Mouse (Mus musculus): Measurements from ENCODE around the gene Barx1.

Gene Barx1

GRCm38 (mm10) chr13:48660221-48660734 is 2.5 kb upstream of the Barx1 start:
- DNase-seq (ENCODE audit: low spot score) = no peak

GRCm38 (mm10) chr13:48660741-48661140 is 2.1 kb upstream of the Barx1 start:
- no peak for DNase-seq (ENCODE audit: low spot score)

GRCm38 (mm10) chr13:48661561-48661960 is 1.2 kb upstream of the Barx1 start:
- DNase-seq (ENCODE audit: low spot score) = no peak

- DNase-seq (ENCODE audit: low spot score) = no peak
Measured at GRCm38 (mm10) chr13:48663211-48663987, 601 bp downstream of the Barx1 start.

- no peak for DNase-seq (ENCODE audit: low spot score)
Measured at GRCm38 (mm10) chr13:48663988-48664339, 1.2 kb downstream of the Barx1 start.

- DNase-seq (ENCODE audit: low spot score) = no peak
Measured at GRCm38 (mm10) chr13:48664916-48665655, 2.3 kb downstream of the Barx1 start.

- DNase-seq (ENCODE audit: low spot score) = no peak
Measured at GRCm38 (mm10) chr13:48665656-48666597, 3.1 kb downstream of the Barx1 start.

GRCm38 (mm10) chr13:48667461-48667860 is 4.7 kb downstream of the Barx1 start:
- DNase-seq (ENCODE audit: low spot score) = no peak

GRCm38 (mm10) chr13:48668091-48668975 is 5.5 kb downstream of the Barx1 start:
- no peak for DNase-seq (ENCODE audit: low spot score)

GRCm38 (mm10) chr13:48668976-48669534 is 6.3 kb downstream of the Barx1 start:
- DNase-seq (ENCODE audit: low spot score) = no peak

GRCm38 (mm10) chr13:48672312-48672840 is 9.6 kb downstream of the Barx1 start:
- no peak for DNase-seq (ENCODE audit: low spot score)

- no peak for DNase-seq (ENCODE audit: low spot score)
Measured at GRCm38 (mm10) chr13:48674609-48675008, 11.8 kb downstream of the Barx1 start.

GRCm38 (mm10) chr13:48679351-48679750 is 16.6 kb downstream of the Barx1 start:
- DNase-seq (ENCODE audit: low spot score) = no peak

- no peak for DNase-seq (ENCODE audit: low spot score)
Measured at GRCm38 (mm10) chr13:48686666-48687065, 23.9 kb downstream of the Barx1 start.

GRCm38 (mm10) chr13:48691991-48692390 is 29.2 kb downstream of the Barx1 start:
- DNase-seq (ENCODE audit: low spot score) = no peak

GRCm38 (mm10) chr13:48694090-48695064 is 31.6 kb downstream of the Barx1 start:
- no peak for DNase-seq (ENCODE audit: low spot score)

- no peak for DNase-seq (ENCODE audit: low spot score)
Measured at GRCm38 (mm10) chr13:48706385-48706951, 43.7 kb downstream of the Barx1 start.

GRCm38 (mm10) chr13:48712675-48713074 is 49.9 kb downstream of the Barx1 start:
- DNase-seq (ENCODE audit: low spot score) = no peak

GRCm38 (mm10) chr13:48716075-48716474 is 53.3 kb downstream of the Barx1 start:
- DNase-seq (ENCODE audit: low spot score) = no peak
